Mouse (Mus musculus): ENCODE measurements around the gene Sgsm3. TPM values are rescaled to one million over a fixed set of nuclear protein-coding genes. Genes with fewer than 3 reads are reported as not detected.

The Sgsm3 gene
- polyA plus RNA-seq, 1 experiment from 2014 or later: 74.3 TPM

DNA sequence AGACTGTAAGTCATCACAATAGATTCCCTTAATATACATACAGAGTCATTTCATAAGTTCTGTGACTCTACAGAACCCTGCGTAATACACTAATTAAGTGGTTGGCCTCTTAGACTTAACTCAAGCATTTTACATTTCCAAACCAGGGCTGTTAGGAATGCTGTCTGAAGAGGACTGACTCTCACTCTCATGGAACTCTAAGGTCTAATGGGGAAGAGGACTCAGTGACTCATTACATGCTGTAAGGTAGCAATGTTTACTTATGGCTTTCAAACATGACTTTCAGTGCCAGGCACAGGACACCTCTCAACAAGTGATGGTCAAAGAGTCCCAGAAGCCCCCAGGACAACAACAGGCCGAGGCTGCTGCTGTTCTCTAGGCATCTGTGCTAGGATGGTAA lies 77.9 kb downstream of the Sgsm3 start:
- Histone ChIP-seq H3K4me2 (ENCODE audit: low read length) (no peak overlapping the region), H3K27ac (ENCODE audit: low read length) (no peak overlapping the region), H3K9ac (ENCODE audit: low read depth, low read length) (no peak overlapping the region), H3K36me3 (ENCODE audit: control insufficient read depth, insufficient read depth, low read length) (no peaks in the 10 kb centered on the region), H3K9me3 (replicated peaks; ENCODE audit: control insufficient read depth, low read length, poor library complexity, severe bottlenecking) (no peaks in the 10 kb centered on the region), H3K4me3 (ENCODE audit: low read depth, low read length) (no peak overlapping the region), H3K4me1 (ENCODE audit: control insufficient read depth, insufficient read depth, low read length) (no peaks in the 10 kb centered on the region), H3K27me3 (ENCODE audit: control insufficient read depth, insufficient read depth, low read depth, low read length) (no peaks in the 10 kb centered on the region)
- WGBS: 93% methylated on average over 2 of the region's 2 CpGs
- ATAC-seq: no peak

DNA sequence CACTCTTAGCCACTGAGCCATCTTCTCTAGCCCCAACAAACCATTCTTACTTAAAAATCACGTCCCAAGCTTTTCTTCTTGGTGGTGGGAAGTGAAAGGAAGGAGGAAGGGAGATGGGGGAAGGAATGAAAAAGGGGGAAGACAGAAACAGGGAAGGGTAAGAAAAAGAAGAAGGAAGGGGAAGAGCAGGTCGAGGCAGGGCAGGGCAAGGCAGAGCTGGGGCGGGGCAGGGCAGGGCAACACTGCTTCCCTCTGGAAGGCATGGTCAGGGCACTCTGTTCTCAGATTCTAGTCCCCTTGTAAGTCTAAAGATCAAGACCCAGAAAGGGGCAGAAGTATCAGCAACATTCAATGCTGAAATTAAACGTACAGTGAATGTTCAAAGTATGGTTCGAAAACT lies 80.2 kb downstream of the Sgsm3 start:
- H3K4me1 ChIP-seq (ENCODE audit: control insufficient read depth, insufficient read depth, low read length): peaks cover 10% of the 10 kb centered on the region
- WGBS: 88% methylated on average over 5 of the region's 5 CpGs
- H3K27ac ChIP-seq (ENCODE audit: low read length): no peak overlapping the region
- no peak overlapping the region for H3K4me3 ChIP-seq (ENCODE audit: low read depth, low read length)
- no peak overlapping the region for H3K9ac ChIP-seq (ENCODE audit: low read depth, low read length)
- no peaks in the 10 kb centered on the region for H3K36me3 ChIP-seq (ENCODE audit: control insufficient read depth, insufficient read depth, low read length)
- H3K4me2 ChIP-seq (ENCODE audit: low read length): no peak overlapping the region
- H3K27me3 ChIP-seq (ENCODE audit: control insufficient read depth, insufficient read depth, low read depth, low read length): no peaks in the 10 kb centered on the region
- H3K9me3 ChIP-seq (replicated peaks; ENCODE audit: control insufficient read depth, low read length, poor library complexity, severe bottlenecking): no peaks in the 10 kb centered on the region
- no peak for ATAC-seq

GRCm38 (mm10) chr15:81060975-81061374 lies 83.4 kb downstream of the Sgsm3 start:
- no peak overlapping the region for H3K4me2 ChIP-seq (ENCODE audit: low read length)
- ATAC-seq: no peak
- H3K36me3 ChIP-seq (ENCODE audit: control insufficient read depth, insufficient read depth, low read length): no peaks in the 10 kb centered on the region
- H3K9ac ChIP-seq (ENCODE audit: low read depth, low read length): no peak overlapping the region
- no peak overlapping the region for H3K27ac ChIP-seq (ENCODE audit: low read length)
- 93% methylated on average over 2 of the region's 2 CpGs for WGBS
- no peaks in the 10 kb centered on the region for H3K9me3 ChIP-seq (replicated peaks; ENCODE audit: control insufficient read depth, low read length, poor library complexity, severe bottlenecking)
- no peaks in the 10 kb centered on the region for H3K27me3 ChIP-seq (ENCODE audit: control insufficient read depth, insufficient read depth, low read depth, low read length)
- peaks cover 13% of the 10 kb centered on the region for H3K4me1 ChIP-seq (ENCODE audit: control insufficient read depth, insufficient read depth, low read length)
- no peak overlapping the region for H3K4me3 ChIP-seq (ENCODE audit: low read depth, low read length)

Small RNA genes within 50 kb of the gene (microRNA-seq; reads per million reads assigned to microRNA genes)
- 12.1 reads per million, percentile 32 among the genes with 10 or more reads in this experiment for gene Mir5113

Other genes starting within 250 kb of the Sgsm3 start
- gene Adsl, start 29.3 kb upstream of the Sgsm3 start, polyA plus RNA-seq (2015; fragmentation: Nextera tagmentation; extraction: Ambion mirVana): 99.8 and 102 TPM in 2 replicates
- gene Mrtfa, start 213.0 kb downstream of the Sgsm3 start, polyA plus RNA-seq (2015; fragmentation: Nextera tagmentation; extraction: Ambion mirVana): 29.3 and 29.8 TPM in 2 replicates